Mouse (Mus musculus): ENCODE data around the gene Otof.

Otof gene

DNA sequence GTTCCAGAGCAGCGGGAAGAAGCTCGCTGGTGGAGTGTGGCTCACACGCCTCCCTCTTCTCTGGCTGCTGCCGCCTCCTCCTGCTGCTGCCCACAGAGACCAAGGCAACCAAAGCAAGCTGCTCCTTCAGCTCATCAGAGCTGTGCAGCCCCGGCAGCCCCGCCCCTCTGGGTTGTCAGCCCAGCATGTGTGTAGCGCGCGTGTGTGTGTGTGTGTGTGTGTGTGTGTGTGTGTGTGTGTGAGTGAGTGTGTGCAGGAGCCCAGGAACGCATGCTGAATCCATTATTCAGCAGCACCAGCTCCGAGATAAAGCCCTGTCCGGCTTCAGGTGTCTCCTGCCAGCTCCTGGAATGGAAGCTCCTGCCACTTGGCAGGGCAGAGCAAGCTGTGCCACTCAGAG is at the start of gene Otof:
Gene Otof (minus strand): TSS at position 112 of the 400 bp plus-strand sequence.
- peak; percentile 26 for DNase-seq (ENCODE audit: low spot score)

DNA sequence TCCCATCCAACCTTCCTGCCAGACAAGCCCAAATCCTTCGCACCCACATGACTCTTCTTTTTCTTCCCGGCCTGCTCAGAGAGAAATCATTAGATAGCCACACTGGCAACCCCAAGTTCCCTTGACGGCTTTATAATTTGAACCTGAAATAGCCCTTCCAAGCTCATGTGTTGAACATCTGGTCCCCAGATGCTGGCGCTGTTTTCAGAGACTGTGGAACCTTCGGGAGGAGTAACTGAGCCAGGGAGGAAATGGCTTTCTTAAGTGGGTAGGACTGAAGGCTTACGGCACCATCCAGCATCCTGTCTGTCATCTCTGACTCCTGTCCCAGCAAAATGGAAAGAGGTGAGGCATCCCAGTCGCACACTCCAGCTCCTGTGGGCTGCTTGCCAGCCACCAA is 35.6 kb upstream of the Otof start:
- DNase-seq (ENCODE audit: low spot score): no peak

DNA sequence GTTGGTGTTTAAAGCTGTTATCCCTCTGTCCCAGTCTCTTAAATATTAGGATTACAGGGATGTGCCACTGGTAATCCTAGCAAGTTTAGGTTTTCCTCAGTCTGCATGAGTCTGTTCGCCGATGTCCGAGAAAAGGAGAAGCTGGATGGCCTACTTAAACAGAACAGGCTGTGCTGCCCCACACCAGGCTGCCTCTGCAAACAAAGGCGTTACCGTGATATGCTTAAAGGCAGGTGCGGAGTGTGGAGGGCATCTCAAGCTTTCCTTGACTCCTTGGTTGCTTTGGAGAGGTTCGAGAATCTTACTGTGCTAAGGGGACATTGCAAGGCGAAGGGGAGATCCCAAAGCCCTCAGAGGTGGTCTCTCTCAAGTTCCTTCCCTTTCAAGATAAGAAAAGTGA is 35.1 kb upstream of the Otof start:
- no peak for DNase-seq (ENCODE audit: low spot score)

DNA sequence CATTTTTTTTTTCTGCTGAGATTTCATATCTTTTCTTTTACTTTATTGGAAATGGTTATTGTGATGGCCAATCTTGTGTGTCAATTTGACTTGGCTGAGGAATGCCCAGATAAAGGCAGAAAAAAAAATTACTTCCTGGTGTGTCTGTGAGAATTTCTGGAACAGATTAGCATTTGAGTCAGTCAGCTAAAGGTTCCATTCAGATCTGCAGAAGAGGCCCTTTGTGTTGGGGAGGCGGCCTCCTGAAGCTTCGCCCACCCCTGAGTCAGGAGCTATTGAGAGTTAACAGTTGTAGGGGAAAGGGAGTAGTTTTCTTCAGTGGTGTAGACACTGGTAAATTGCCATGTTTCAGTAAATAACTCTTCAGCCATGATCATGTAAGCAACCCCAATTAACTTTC is 33.6 kb upstream of the Otof start:
- no peak for DNase-seq (ENCODE audit: low spot score)

DNA sequence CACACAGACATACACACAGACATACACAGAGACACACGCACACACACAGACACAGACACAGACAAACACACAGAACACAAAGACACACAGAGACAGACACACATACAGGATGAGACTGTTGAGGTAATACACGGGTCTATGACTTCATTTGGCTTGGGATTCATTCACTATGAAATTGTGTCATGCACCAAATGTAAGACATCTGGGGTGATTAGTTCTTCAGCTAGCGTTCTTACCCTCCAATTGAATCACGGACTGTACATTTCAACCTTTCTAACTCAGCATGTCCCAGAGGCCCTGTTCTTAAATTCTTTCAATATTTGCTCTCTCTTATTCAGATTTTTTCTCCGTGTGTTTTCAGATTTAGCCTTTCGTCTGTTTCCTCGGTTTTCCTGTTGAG is 32.9 kb upstream of the Otof start:
- DNase-seq (ENCODE audit: low spot score): no peak

DNA sequence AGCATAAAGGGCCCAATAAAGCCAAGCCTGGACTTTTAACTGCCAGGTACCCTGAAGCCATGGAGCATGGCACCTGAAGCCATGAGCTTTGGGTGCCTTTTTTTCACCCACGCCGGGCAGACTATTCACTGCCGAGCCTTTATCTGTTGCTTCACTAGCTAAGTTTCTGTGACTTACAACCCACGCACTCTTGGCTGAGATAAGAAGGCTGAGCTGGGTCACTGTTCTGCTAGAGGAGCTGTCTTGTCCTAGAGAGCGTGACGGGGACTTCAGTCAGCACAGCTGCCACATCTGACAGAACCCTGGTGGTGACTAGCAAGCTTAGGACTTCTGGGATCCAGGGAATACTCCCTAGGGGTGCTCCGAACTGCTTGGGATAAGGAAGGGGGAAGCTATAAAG is 32.0 kb upstream of the Otof start:
- no peak for DNase-seq (ENCODE audit: low spot score)

DNA sequence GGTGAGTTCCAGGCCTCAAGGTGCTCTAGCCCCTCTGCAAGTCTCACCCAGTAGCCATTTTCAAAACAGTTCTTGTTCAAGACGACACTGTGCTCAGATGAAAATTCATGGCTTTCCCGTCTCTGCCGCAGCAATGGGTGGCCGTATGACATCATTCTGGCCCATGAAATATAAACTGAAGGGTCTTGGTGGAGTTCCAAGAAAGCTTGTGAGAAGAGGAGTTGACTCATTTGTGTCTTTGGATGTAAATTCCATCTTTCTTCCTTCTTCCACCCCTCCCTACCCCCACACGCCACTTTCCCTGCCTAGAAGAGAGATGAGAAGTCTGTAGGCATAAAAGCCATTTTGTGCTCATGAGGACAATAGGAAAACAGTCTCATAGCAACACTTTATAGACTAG is 29.1 kb upstream of the Otof start:
- no peak for DNase-seq (ENCODE audit: low spot score)

DNA sequence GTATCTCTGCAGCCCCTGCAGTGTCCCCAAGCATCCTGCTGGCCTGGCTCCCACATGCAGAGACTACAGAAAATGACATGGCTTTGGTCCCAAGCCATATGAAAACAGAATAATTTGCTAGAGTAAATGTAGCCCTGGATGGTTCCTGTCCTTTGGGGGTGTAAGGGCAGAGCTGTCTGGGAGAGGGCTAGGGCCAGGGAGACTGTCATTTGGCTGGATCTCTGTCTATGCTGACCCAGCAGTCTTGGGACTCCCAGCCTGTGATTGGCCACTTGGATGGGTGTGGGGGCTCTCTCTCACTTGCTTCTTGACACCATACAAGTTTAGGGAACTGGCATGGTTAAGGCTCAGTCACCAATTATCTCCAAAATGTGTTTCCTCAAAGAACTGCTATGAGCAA is 28.5 kb upstream of the Otof start:
- no peak for DNase-seq (ENCODE audit: low spot score)

DNA sequence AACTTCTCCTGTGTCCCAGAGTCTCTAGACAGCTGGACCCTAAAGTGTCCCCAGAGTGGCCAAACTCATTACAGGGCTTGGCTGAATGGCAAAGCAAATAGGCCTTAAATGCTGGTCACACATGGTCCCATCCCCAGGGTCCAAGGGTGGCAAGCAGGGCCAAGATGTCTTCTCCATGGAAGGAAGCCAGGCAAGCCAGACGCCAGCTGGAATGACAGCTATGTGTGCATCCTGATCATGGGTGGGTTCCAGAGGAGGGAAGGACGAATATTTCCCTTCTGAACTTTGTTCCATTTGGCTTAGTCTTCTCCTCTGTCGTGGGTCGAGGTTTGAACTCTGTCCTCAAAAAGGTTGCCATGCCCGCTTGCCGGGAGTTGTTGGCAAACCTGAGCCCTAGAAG is 23.4 kb upstream of the Otof start:
- no peak for DNase-seq (ENCODE audit: low spot score)

DNA sequence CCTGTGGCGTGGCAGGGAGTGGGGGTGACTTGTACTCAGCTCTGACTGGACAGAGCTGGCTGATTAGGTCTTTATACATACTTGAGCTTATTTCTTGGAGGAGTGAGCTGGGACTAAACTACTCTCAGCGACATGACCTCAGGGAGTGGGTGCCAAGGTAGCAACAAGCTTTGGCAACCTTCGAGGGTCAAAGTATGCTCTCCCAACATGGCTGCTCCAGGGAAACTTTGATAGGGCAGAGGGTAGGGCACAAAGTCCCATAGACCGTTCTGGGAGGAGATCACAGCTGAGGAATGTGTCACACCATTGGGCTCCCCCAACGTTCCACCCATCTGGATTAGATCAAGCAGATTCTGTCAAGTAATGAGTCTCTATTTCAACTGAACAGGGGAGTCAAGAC is 22.9 kb upstream of the Otof start:
- no peak for DNase-seq (ENCODE audit: low spot score)

DNA sequence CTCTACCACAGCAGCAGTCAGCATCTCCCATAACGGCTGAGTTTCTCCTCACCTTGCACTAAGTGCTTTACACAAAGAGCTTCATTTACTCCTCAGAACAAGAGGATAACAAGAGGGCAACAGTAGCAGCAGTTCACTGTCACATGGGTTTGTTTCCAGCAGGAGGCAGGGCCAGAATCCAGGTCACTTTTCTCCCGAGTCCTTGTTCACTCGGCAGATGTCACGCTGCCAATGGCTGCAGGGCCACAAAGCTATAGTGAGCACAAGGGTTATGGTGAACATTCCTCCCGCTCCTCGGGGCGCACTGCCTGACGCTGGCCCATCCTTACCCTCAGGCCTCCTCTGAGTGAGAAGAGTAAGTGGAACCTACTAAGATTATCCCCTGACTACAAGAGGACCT is 21.8 kb upstream of the Otof start:
- DNase-seq (ENCODE audit: low spot score): no peak

DNA sequence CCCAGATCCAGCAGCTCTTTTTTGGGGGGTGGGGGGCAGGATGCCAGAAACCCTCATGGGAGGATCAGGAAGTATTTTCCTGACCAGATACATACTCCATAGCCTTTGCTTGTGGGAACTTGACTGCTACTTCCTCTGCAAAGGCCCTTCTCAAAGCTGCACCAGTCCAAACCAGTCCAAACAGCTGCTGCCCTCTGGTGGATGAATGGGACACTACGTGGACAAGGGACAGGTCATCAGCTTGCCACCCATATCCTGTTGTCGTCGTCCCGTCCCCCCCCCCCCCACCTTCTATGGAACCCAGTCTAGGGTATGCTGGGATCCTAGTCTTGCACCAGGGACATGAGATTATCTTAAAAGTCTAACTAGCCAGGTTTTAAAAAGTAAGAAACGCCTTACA is 20.6 kb upstream of the Otof start:
- DNase-seq (ENCODE audit: low spot score): peak; percentile 64

DNA sequence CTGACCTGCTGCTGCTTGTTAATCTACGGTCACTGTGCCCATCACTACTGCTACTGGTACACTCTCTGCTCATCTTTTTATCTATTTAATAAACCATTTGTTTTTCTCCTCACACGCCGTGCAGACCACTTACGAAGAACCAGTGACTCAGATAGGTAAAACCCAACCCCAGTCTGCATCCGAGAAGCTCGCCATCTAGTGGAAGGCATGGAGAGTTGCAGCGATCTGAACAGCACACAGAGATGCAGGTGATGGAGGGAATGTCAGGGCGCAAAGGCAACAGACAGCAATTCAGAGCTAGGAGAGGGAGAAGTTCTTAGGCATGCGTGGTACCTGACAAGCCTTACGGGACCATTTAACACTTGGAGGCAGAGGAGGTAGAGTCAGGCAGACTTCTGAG is 14.8 kb upstream of the Otof start:
- no peak for DNase-seq (ENCODE audit: low spot score)

DNA sequence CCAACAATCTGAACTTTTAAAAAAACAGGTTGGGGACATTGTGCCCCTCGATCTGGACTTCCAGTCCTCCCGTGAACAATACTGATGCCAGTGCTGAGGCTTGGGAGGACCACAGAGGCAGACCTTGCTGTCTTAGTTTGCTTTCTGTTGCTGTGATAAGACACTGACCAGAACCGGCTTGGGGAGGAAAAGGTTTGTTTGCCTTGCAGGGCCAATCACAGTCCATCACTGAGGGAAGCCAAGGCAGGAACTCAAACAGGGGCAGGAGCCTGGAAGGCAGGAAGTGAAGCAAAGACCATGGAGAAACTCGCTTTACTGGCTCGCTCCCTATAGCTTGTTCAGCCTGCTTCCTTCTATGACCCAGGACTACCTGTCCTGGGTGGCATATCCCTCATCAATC is 10.4 kb upstream of the Otof start:
- DNase-seq (ENCODE audit: low spot score): no peak

DNA sequence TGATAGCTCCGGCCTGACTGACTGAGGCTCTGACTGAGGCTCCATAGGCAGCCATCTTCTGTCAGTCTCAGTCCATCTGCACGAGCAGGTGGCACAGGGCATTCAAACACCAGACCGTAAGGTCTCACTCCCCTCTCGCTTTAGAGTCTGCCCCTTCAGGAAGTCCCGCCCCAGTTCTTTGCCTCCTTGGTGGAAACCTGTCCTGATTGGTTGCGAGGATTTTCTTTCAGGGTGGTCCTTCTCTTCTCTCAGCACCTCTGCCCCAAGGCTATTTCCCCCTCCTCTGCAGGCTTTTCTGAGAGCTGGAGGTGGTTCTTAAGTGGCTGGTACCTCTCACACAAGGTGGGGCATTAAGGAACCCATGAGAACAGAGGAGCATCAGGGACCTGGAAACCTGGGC is 8.7 kb upstream of the Otof start:
- no peak for DNase-seq (ENCODE audit: low spot score)

DNA sequence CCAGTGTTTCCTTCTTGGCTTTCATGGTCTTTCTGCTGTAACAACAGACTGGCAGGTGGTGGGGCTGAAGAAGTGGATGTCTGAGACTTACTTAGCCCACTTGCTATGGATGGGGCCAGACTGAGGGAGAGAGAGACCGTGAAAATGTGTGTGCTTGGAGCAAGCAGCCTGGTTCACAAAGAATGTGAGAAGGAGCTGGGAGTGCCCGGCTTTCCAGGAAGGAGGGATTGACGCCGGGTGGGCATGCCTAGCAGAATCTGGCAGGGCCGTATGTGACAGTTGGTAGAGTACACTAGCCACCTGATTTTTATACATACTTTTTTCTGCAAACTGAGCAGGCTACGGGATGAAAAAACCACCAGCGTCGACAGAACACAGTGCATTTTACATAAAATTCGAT is 4.6 kb upstream of the Otof start:
- no peak for DNase-seq (ENCODE audit: low spot score)

DNA sequence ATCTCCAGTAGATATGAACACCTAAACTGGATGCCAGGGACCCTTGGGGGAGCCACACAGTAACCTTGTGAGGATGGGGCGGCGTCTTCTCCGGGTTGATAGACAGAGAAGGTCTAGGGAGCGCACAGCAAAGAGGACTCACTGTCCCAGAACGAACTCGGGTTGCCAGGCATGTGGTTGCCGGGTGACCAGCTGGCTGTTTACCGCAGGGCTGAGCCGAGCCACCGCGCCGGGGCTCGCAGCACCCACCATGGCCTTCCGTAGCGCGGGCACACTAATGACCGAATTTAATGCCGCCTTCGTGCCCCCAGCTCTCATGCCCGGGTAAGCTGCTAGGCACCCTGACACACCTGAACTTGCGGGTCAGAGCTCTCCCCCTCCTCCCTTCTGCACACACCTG is 4.1 kb upstream of the Otof start, which contains the start of gene 1700001C02Rik:
Gene 1700001C02Rik (plus strand): TSS at position 187 of the 400 bp plus-strand sequence.
- peak; percentile 48 for DNase-seq (ENCODE audit: low spot score)

DNA sequence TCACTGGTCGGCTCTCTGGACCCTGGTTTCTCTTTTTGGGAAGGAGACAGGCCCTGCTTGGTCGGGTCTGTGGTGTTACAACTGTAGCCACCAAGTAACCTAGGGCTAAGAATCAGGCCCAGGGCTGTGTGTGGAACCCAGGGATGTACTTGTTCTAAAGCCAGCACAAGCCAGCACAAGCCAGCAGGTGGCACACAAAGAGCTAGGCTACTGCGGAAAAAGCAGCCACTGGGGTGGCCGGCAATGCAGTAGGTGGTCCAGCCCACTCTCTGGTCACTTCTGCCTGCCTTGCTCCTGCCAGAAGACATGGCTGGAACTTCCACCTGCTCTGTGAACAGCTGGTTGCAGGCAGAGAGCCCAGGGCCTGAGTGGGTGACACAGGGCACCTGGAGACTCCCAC is 1.6 kb downstream of the Otof start:
- no peak for DNase-seq (ENCODE audit: low spot score)

DNA sequence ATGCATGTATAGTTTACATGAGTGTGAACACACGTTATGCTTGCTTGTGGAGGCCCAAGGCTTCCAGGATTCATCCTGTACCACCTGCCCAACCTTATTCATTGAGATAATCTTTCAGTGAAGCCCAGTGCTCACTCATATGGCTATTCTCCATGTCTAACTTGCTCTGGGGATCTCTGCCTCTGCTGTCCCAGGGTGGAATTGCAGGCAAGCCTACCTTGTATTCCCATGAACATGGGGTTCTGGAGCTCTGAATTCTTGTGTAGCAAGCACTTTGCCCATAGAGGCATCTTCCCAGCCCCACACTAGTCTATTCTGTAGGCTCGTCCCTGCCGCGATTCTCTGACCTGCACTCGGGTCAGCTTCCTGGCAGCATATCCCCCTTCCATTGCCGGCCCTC is 5.7 kb downstream of the Otof start:
- no peak for DNase-seq (ENCODE audit: low spot score)

DNA sequence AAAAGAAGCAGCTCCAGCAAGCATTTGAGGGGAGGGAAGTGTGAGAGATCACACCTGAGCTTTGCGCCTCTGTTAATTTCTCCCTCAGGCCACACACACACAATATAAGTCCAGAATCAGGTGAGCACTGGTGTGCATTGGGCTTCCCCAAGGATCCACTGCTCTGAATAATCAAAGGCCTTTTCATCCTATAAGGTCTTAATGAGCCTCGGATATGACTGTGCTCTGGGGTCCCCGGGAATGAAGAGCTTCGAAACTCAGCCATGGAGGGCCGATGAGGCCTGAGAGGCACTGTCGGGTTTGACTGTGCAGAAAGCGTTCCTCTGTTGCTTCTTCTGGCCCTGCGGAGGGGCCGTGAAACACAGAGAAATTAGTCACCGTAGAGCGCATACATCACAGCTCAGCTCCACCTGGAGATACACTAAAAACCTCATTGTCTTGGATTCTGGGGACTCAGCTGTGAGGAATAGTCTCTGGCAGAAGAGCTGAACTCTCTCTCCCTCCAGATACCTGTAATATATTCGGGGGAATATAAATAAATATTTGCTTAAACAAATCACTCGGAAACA is 17.3 kb downstream of the Otof start:
- no peak for DNase-seq (ENCODE audit: low spot score)

DNA sequence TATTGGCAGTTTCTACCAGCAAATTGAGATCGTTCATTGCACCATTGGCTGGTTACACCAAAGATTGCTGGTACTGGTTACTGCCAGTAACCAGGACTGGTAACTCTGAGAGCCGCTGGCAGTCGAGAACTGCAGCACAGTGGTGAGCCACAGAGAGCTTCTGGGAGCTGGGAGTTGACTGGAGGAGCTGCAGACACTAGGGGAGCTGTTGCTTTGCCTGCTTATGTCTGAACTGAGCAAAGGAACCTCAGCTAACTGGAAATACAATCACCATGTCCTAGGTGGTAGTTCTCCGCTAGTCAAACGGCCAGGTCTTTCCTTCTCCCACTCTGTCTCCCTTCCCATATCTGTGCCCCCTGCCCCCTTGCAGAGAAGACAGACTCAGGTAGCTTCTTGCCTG is 19.5 kb downstream of the Otof start:
- DNase-seq (ENCODE audit: low spot score): no peak

DNA sequence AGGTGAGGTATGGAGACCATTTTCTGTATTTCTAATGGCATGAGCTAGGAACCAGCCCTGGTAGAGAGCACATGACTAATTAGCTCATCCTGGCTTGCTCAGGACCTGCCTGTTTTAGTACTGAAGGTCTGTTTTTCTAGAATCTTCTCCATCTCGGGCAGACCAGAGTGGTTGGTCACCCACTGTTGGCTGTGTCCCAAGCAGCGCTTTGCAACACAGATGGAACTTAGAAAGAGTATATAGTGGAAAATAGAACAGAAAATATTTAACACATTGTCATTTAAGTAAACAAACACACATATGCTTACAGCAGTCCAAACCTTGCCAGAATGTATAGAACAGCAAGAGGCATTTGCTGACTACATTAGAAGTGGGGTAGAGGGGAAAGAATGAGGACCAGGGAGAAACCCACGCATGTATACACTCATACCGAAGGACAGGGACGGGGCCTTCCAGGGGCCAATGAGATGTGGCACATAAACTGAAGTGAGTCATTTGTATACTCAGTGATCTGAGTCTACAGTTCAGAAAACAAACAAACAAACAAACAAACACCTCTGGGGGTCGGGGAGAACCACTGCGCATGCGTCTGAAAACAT is 21.3 kb downstream of the Otof start:
- no peak for DNase-seq (ENCODE audit: low spot score)

DNA sequence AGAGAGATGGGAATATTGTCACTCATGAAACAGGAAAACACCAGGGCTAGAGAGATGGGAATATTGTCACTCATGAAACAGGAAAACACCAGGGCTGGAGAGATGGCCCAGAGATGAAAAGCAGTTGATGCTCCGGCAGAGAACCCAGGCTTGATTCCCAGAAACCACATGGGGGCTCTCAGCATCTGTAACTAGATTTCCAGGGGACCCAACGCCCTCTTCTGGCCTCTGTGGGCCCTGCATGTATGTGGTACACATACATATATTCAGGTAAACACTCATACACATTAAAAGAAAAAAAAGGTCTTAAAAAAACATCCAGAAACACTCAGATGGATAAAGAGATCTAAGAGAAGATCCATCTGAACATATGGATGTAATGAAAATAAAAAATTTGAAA is 22.8 kb downstream of the Otof start:
- DNase-seq (ENCODE audit: low spot score): no peak

DNA sequence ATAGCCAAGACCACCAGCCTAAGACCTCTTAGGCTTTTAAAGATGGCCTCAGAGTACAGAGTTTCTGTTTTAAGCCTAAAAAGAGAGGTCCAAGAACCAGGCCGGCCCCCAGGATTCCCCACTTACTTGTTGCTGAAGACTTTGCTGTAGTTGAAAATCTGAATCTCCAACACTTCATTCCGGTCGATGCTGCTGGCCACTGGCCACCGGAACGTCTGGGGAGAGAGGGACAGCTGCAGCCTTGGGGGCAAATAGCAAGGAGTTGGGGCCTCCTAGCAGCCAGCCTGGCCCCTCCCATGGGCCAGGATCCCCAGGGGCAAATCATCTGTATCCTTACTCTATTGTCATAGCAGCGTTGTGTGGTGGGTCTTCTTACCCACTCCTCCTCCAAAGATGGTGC is 34.3 kb downstream of the Otof start:
- no peak for DNase-seq (ENCODE audit: low spot score)
